Mouse (Mus musculus) spleen, adult 12 weeks (tissue): ENCODE results near the gene Mycbpap.
A peak's percentile ranks its signal among the peaks of the same experiment; 100 is the strongest.

Experiments used
- DNase-seq: peaks from one replicate; pipeline ENCODE4 v3.0.0; 2022; ENCODE audit warnings: low spot score

Gene Mycbpap

DNA sequence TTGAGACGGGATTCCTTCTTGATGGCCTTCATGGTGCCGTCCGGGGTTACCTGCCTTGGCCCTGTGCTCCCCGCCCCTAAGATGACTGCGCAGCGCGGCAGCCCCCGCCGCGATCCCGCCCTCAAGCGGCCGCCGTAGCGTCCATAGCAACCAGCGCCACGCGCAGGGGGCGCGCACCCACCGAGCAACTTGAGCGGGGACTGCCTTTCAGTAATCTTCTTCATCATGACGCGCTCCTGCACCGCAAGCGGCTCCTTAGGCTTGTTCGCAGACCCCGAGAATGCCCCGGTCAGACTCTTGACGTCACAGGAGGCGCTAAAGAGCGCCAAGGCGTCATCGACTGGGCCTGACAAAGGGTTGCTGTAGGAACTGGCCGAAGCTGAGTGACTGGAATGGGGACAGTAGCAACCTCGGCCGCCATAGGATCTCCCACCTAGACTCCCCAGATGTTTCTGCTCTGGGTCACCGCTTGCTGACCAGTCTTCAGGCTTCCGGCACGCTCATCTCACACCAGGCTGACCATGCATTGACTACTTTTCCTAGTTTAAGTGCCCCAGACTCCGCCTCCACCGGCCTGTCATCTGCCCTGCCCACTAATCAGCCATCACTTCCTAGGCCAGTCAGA lies at the start of gene Mycbpap:
TSS of gene Mycbpap (minus strand) at position 524 of the 625 bp plus-strand sequence.
- DNase-seq = peak; percentile 6

GRCm38 (mm10) chr11:94570612-94571011 lies 49.1 kb upstream of the Mycbpap start:
- no peak for DNase-seq

GRCm38 (mm10) chr11:94567326-94567725 lies 45.8 kb upstream of the Mycbpap start:
- no peak for DNase-seq

DNA sequence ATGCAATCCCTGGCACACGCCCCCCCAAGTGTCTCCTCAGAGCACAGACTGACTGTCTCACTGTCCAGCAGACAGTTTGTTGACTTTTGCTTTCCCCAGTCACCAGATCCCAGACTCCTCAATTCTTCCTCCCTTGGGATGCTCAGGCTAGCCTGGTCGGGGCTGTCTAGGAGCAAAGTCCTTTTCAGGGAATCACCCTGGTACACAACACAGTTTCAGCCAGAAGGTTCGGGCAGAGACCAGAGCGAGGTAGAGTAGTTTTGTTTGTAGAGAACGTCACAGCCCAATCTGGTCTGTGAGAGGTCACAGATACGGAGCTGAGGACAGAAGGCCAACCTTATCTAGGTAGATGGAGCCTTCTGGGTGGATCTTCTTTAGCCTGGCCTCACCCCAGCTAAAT lies 45.0 kb upstream of the Mycbpap start:
- DNase-seq = no peak

DNA sequence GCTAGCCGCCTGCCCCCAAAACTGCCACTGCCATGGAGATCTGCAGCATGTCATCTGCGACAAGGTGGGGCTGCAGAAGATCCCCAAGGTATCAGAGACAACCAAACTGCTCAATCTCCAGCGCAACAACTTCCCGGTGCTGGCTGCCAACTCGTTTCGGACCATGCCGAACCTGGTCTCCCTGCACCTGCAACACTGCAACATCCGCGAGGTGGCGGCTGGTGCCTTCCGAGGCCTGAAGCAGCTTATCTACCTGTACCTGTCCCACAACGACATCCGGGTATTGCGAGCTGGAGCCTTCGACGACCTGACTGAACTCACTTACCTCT lies 43.6 kb upstream of the Mycbpap start:
- DNase-seq = no peak

- DNase-seq = no peak
These were observed 43.1 kb upstream of the Mycbpap start, which contains the start of gene Chad for GRCm38 (mm10) chr11:94564437-94565150. Gene Chad (plus strand): TSS chr11:94565047.

GRCm38 (mm10) chr11:94563821-94564220 lies 42.3 kb upstream of the Mycbpap start:
- no peak for DNase-seq

DNA sequence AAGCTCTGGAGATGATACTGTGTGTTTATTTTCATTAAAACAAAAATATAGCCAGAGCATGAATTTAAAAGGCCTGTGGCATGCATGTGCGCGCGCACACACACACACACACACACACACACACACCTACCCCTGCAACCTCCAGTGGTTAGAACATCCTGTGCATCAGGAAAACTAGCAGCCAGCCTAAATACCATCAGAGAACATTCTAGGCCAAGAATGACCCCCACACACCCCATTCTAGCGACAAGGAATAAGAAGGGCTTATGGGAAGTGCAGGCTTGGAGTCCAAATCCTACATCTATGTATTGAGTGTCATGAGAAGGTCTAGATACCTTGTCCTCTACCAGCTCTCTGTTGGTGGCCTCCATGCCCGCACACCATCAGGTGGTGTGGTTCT lies 41.8 kb upstream of the Mycbpap start:
- DNase-seq = no peak

GRCm38 (mm10) chr11:94558226-94558625 lies 36.7 kb upstream of the Mycbpap start:
- no peak for DNase-seq

DNA sequence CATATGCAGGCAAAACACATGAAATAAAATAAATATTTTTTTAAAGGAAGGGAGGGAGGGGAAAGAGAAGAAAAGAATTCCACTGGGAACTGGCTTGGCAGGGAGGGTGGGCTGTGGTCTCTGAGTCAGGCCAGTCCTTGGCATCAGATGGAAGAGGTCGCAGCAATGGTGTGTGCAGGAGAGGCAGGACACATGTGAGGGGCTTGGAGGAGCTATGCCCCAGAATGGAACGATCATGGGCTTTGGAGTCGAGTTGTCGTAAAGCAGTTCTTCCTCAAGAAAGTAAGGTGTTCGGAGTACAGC lies 28.9 kb upstream of the Mycbpap start:
- DNase-seq = no peak

DNA sequence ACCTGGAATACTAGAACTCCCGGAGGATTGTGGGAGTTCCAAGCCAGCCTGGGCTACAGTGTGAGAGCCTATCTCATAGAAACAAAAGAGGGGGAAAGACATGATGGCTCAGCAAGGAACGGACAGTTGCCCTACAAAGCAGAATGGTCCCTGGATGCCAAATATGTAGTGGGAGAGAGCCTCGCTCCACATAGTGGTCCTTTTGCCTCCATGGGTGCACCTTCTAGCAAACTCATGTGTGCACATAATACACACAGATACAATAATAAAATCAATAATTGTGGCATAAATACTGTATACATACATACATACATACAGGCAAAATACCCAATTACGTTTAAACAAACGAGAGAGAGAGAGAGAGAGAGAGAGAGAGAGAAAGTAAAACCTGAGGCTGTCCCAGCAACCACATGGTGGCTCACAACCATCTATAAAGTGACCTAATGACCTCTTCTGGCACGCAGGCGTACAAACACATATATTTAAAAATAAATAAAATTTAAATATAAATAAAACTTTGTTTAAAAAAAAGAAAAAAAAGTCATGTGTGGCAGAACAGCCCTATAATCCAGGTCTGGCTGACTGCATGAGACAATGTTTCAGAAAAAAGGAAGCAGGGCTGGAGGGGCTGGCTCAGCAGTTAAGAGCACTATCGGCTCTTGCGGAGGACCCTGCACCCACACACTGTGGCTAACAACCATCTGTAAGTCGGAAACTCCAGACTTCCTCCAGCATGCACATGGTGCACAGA lies 28.3 kb upstream of the Mycbpap start:
- no peak for DNase-seq

- peak; percentile 94 for DNase-seq
These were observed 27.5 kb upstream of the Mycbpap start, which contains the start of gene Rsad1 for GRCm38 (mm10) chr11:94548888-94549690. Gene Rsad1 (minus strand): TSS chr11:94549255.

DNA sequence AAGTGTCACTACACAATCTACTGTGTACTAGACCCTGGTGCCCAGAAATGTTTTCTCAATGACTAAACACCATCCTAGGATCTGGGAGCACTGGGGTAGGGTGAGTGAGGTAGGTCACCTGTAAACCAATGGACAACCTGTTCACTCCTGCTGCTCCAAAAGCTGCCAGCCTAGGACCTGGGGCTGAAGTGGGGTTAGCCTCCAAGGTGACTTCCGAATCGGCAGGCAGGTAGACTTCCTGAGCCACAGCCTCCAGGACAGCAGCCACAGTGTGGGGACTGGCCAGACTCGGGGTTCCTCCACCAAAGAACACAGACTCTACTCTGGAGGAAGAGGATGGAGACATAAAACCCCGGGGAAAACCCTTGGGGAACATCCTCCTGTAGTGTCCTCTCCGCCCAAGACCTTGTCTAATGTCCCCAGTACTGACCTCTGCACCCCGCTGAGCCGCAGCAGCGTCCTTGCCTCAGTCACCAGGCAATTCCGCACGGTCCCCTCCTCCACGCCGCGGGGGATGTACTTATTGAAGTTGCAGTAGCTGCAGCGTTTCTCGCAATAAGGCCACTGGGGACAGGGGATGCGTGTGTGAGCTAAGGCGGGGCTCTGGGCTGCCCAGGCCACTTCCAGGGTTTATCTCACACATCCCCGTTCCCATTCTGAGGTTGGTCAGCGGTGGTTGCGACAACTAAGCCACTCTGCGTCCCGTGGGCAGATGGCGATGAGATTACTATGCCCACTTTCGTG lies 26.7 kb upstream of the Mycbpap start:
- DNase-seq = no peak

- DNase-seq = no peak
These were observed 25.7 kb upstream of the Mycbpap start for GRCm38 (mm10) chr11:94547271-94547670.

GRCm38 (mm10) chr11:94546381-94546780 lies 24.8 kb upstream of the Mycbpap start:
- no peak for DNase-seq

DNA sequence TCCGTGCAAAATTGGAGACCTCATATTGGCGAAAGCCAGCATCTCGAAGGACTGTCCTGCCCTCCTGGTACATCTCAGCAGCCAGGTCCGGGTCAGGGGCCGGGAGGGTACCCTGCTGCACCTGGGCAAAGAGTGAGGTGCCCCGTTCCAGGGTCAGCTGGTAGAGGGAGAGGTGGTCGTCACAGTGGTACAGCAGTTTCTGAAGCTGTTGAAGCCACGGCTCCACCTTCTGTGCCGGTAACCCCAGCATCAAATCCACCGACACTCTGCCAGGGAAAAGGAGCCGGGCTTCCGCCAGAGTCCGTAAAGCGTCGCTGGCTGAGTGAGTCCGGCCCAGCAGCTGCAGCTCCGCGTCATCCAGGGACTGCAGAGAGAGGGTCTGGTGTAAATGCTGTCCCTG lies 22.9 kb upstream of the Mycbpap start:
- no peak for DNase-seq

GRCm38 (mm10) chr11:94543932-94544331 lies 22.4 kb upstream of the Mycbpap start:
- peak; percentile 33 for DNase-seq

- DNase-seq = no peak
These were observed 21.8 kb upstream of the Mycbpap start for GRCm38 (mm10) chr11:94543344-94543743.

- no peak for DNase-seq
These were observed 20.9 kb upstream of the Mycbpap start for GRCm38 (mm10) chr11:94542400-94542799.

- DNase-seq = no peak
These were observed 18.2 kb upstream of the Mycbpap start for GRCm38 (mm10) chr11:94539761-94540160.

- no peak for DNase-seq
These were observed 17.3 kb upstream of the Mycbpap start for GRCm38 (mm10) chr11:94538733-94539292.
